Mouse (Mus musculus) myocyte (in vitro differentiated cells): Measurements from ENCODE around the gene Gm17359. TPM values are rescaled to one million over a fixed set of nuclear protein-coding genes. Genes with fewer than 3 reads are reported as not detected.

ENCODE experiments used
- H3K27me3 ChIP-seq: one replicate; pipeline ENCODE4 v1.6.1; 2011; ENCODE audit not compliant: control insufficient read depth, insufficient read depth, insufficient read length
- H3K36me3 ChIP-seq: one replicate; pipeline ENCODE4 v1.6.1; 2011; ENCODE audit not compliant: control insufficient read depth, insufficient read depth
- H3K4me2 ChIP-seq: one replicate; pipeline ENCODE4 v1.6.1; 2011; ENCODE audit warnings: low read depth, control low read depth
- H3K4me3 ChIP-seq: one replicate; pipeline ENCODE4 v1.5.1; 2011; ENCODE audit warnings: mild to moderate bottlenecking, control low read depth, moderate library complexity
- H3K79me2 ChIP-seq: one replicate; pipeline ENCODE4 v1.6.1; 2011; ENCODE audit not compliant: control insufficient read depth, insufficient read depth
- H3ac ChIP-seq: one replicate; pipeline ENCODE4 v1.6.1; 2011; ENCODE audit not compliant: control insufficient read depth, insufficient read length
- CEBPB ChIP-seq: IDR thresholded peaks from 2 replicates; pipeline ENCODE4 v1.6.1; 2011; ENCODE audit warnings: mild to moderate bottlenecking, moderate library complexity; ENCODE audit not compliant: poor library complexity, insufficient read depth, severe bottlenecking
- E2F4 ChIP-seq: IDR thresholded peaks from one replicate; pipeline ENCODE4 v1.6.1; 2011; ENCODE audit warnings: mild to moderate bottlenecking, control low read depth, moderate library complexity; ENCODE audit not compliant: insufficient read depth
- MAX ChIP-seq: IDR thresholded peaks from one replicate; pipeline ENCODE4 v1.6.1; 2011; ENCODE audit warnings: low read depth, mild to moderate bottlenecking, control low read depth
- MYOD1 ChIP-seq, 3 experiments: IDR thresholded peaks; one replicate each; pipeline ENCODE4 v1.6.1; 2011; ENCODE audit warnings: control low read depth in 2 of 3, low read depth in 2 of 3, mild to moderate bottlenecking in 2 of 3, moderate library complexity in 1 of 3; ENCODE audit not compliant: insufficient read length in 2 of 3, control insufficient read depth in 1 of 3
- MYOG ChIP-seq, 3 experiments: IDR thresholded peaks; one replicate each; pipeline ENCODE4 v1.6.1; 2011; ENCODE audit warnings: control low read depth in 2 of 3, low read depth in 2 of 3, mild to moderate bottlenecking in 2 of 3; ENCODE audit not compliant: insufficient read length in 2 of 3, control insufficient read depth in 1 of 3, insufficient read depth in 1 of 3
- POLR2A ChIP-seq: IDR thresholded peaks from one replicate; pipeline ENCODE4 v1.6.1; 2011; ENCODE audit warnings: low read depth, mild to moderate bottlenecking, control low read depth, moderate library complexity; ENCODE audit not compliant: insufficient read length
- POLR2AphosphoS2 ChIP-seq: IDR thresholded peaks from one replicate; pipeline ENCODE4 v1.6.1; 2011; ENCODE audit warnings: low read depth, control low read depth; ENCODE audit not compliant: insufficient read length
- REST ChIP-seq: IDR thresholded peaks from one replicate; pipeline ENCODE4 v1.6.1; 2011; ENCODE audit warnings: mild to moderate bottlenecking, control low read depth, moderate library complexity; ENCODE audit not compliant: insufficient read depth, insufficient read length
- SRF ChIP-seq: IDR thresholded peaks from one replicate; pipeline ENCODE4 v1.6.1; 2011; ENCODE audit warnings: low read depth; ENCODE audit not compliant: control insufficient read depth, insufficient read length
- TCF12 ChIP-seq: IDR thresholded peaks from one replicate; pipeline ENCODE4 v1.6.1; 2011; ENCODE audit warnings: mild to moderate bottlenecking, control low read depth; ENCODE audit not compliant: poor library complexity, insufficient read depth, severe bottlenecking
- TCF3 ChIP-seq: IDR thresholded peaks from one replicate; pipeline ENCODE4 v1.6.1; 2011; ENCODE audit warnings: low read depth, control low read depth; ENCODE audit not compliant: insufficient read length
- USF1 ChIP-seq: IDR thresholded peaks from one replicate; pipeline ENCODE4 v1.6.1; 2011; ENCODE audit warnings: low read depth, mild to moderate bottlenecking, control low read depth, moderate library complexity
- polyA plus RNA-seq: library from polyadenylated mRNA; unstranded; fragments of >200 nt; fragmentation: generic; extraction: Trizol; gene quantifications from one replicate; pipeline ENCODE4 v1.2.1, GENCODE M21; 2012; ENCODE audit warnings: missing spikeins

The Gm17359 gene
- polyA plus RNA-seq, 1 experiment: not detected

GRCm38 (mm10) chr3:79349311-79349710 is 12.8 kb downstream of the Gm17359 start:
- Histone ChIP-seq H3K4me2 (no peak overlapping the region), H3K27me3 (no peaks in the 10 kb centered on the region), H3K79me2 (no peaks in the 10 kb centered on the region), H3K36me3 (no peaks in the 10 kb centered on the region), H3K4me3 (no peak overlapping the region), H3ac (no peak overlapping the region)
- TF ChIP-seq SRF: no peak
- TF ChIP-seq CEBPB: no peak
- no peak for TF ChIP-seq TCF12
- no peak for TF ChIP-seq USF1

- Histone ChIP-seq H3K4me3 (no peak overlapping the region), H3K36me3 (no peaks in the 10 kb centered on the region), H3ac (no peak overlapping the region), H3K27me3 (no peaks in the 10 kb centered on the region), H3K79me2 (no peaks in the 10 kb centered on the region), H3K4me2 (no peak overlapping the region)
- TF ChIP-seq MAX: no peak
- no peak for TF ChIP-seq E2F4
- TF ChIP-seq POLR2AphosphoS2: no peak
- TF ChIP-seq SRF: no peak
- TF ChIP-seq TCF12: no peak
- no peak for TF ChIP-seq TCF3
- no peak for TF ChIP-seq CEBPB
- no peak for TF ChIP-seq MYOG (IDR thresholded peaks at IDR 0.05; ENCODE audit: control insufficient read depth in 1 of 3, insufficient read depth in 1 of 3, insufficient read length in 2 of 3, low read depth in 2 of 3)
Measured at GRCm38 (mm10) chr3:79358721-79359120, 22.3 kb downstream of the Gm17359 start.

GRCm38 (mm10) chr3:79360317-79361101 is 24.0 kb downstream of the Gm17359 start:
- Histone ChIP-seq H3K4me2 (peak overlapping the region; percentile 34), H3K27me3 (no peaks in the 10 kb centered on the region), H3K79me2 (no peaks in the 10 kb centered on the region), H3K4me3 (no peak overlapping the region), H3ac (no peak overlapping the region), H3K36me3 (no peaks in the 10 kb centered on the region)
- TF ChIP-seq POLR2AphosphoS2 (no peak), REST (no peak), USF1 (no peak), SRF (no peak), POLR2A (no peak), E2F4 (no peak), TCF3 (no peak), MYOD1 (IDR thresholded peaks at IDR 0.05; ENCODE audit: control insufficient read depth in 1 of 3, insufficient read length in 2 of 3, low read depth in 2 of 3) (no peak), CEBPB (no peak), TCF12 (no peak), MYOG (IDR thresholded peaks at IDR 0.05; ENCODE audit: control insufficient read depth in 1 of 3, insufficient read depth in 1 of 3, insufficient read length in 2 of 3, low read depth in 2 of 3) (no peak), MAX (no peak)

GRCm38 (mm10) chr3:79366098-79366497 is 29.6 kb downstream of the Gm17359 start:
- Histone ChIP-seq H3ac (no peak overlapping the region), H3K36me3 (no peaks in the 10 kb centered on the region), H3K27me3 (no peaks in the 10 kb centered on the region), H3K79me2 (no peaks in the 10 kb centered on the region), H3K4me3 (no peak overlapping the region), H3K4me2 (no peak overlapping the region)
- TF ChIP-seq MYOD1 (IDR thresholded peaks at IDR 0.05; ENCODE audit: control insufficient read depth in 1 of 3, insufficient read length in 2 of 3, low read depth in 2 of 3) (no peak), POLR2A (no peak)

- TF ChIP-seq MAX (no peak), MYOG (IDR thresholded peaks at IDR 0.05; ENCODE audit: control insufficient read depth in 1 of 3, insufficient read depth in 1 of 3, insufficient read length in 2 of 3, low read depth in 2 of 3) (no peak), POLR2A (no peak), POLR2AphosphoS2 (no peak), SRF (no peak), E2F4 (no peak), REST (no peak)
- no peaks in the 10 kb centered on the region for H3K36me3 ChIP-seq
- no peak overlapping the region for H3ac ChIP-seq
- no peaks in the 10 kb centered on the region for H3K79me2 ChIP-seq
- H3K4me2 ChIP-seq: no peak overlapping the region
- no peaks in the 10 kb centered on the region for H3K27me3 ChIP-seq
- H3K4me3 ChIP-seq: no peak overlapping the region
Measured at GRCm38 (mm10) chr3:79368306-79368705, 31.8 kb downstream of the Gm17359 start.
